Mouse (Mus musculus): ENCODE measurements around the gene Gm20721.

- TF ChIP-seq CTCF (IDR thresholded peaks at IDR 0.05; ENCODE audit: borderline replicate concordance, insufficient read depth, low read depth, low read length) (no peak), POLR2A (IDR thresholded peaks at IDR 0.05; ENCODE audit: borderline replicate concordance, insufficient read depth, low read length) (no peak)
Measured at GRCm38 (mm10) chr2:174297851-174298250, 48.7 kb downstream of the Gm20721 start.
